Mouse (Mus musculus) adrenal gland, postnatal 25 days (tissue): ENCODE results near the gene Spc24. TPM values are rescaled to one million over a fixed set of nuclear protein-coding genes. Genes with fewer than 3 reads are reported as not detected.
A peak's percentile ranks its signal among the peaks of the same experiment; 100 is the strongest.
"Not testable (repeated sequence)": the region's sequence is repeated elsewhere in the genome, so short reads cannot be mapped to it uniquely, and the experiment has no call there.

Source experiments
- DNase-seq: peaks from one replicate; pipeline ENCODE4 v3.0.0; 2021; ENCODE audit warnings: mixed read lengths
- total RNA-seq: library from RNA; stranded (reverse); gene quantifications from 2 replicates; pipeline ENCODE4 v1.2.3, GENCODE M21; 2021

The Spc24 gene
- total RNA-seq, 1 experiment from 2014 or later = 5.6 TPM

DNA sequence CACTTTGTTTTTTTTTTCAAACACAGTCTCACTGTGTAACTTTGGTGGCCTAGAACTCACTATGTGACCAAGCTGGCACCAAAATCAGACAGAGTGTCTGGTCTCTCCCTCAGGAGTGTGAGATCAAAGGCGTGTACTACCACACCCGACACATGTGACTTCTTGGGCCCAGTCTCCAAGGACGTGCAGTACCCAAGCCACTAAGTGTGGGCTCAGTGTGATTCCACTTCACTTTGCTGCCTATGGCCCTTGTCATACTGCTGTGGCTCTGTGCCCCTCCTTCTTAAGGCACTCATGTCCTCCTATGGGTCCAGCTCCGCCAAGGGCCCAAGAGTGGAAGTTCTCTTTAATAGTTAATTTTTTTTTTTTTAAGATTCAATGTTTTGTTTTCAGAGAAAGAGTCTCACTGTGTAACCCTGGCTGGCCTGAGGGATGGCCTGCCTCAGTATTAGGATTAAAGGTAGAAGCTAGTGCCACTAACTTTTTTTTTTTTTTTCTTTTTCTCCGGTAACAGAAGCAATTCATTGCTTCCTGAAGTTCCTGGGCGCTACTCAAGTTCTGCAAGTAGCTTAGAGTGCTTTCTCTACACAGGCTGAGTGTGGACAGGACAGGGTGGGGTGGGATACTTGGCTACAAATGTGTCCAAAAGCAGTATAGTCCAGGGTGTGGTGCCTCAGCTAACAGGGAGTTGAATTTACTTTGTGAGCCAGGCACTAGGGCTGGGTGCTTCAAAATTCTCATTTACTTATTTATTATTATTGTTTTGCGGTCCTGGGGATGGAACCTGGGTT is 24.6 kb upstream of the Spc24 start:
- DNase-seq = no peak

- no peak for DNase-seq
Measured at GRCm38 (mm10) chr9:21781657-21782468, 21.8 kb upstream of the Spc24 start.

DNA sequence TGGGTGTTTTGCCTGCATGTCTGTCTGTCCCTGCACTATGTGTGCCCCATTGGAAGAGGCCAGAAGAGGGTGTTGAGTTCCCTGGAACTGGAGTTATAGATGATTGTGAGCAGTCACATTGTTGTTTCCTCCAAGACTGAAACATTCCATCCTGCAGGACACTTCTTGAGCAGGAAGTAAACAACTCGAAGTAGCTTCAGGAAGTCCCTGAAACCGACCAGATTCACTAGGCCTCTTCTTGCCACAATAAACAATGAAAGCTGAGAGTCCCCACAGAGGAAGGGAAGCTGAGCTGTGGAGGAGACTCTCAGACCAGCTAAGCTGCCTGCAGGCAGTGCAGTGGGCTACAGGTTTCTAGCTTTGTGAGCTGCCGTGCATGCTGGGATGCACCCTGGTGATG is 17.6 kb upstream of the Spc24 start:
- DNase-seq = no peak

- DNase-seq = no peak
Measured at GRCm38 (mm10) chr9:21774353-21774752, 14.2 kb upstream of the Spc24 start.

DNA sequence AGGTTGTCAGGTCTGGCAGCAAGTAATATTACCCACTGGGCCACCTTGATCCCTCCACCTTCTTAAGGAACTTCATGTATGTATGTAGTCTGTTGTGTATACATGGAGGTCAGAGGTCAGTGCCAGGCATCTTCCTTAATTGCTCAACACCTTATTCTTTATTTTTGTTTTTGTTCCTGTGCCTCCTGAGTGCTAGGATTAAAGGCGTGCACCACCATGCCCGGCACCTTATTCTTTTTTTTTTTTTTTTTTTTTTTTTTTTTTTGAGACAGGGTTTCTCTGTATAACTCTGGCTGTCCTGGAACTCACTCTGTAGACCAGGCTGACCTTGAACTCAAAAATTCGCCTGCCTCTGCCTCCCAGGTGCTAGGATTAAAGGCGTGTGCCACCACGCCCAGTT is 13.3 kb upstream of the Spc24 start:
- DNase-seq = not testable (repeated sequence)

DNA sequence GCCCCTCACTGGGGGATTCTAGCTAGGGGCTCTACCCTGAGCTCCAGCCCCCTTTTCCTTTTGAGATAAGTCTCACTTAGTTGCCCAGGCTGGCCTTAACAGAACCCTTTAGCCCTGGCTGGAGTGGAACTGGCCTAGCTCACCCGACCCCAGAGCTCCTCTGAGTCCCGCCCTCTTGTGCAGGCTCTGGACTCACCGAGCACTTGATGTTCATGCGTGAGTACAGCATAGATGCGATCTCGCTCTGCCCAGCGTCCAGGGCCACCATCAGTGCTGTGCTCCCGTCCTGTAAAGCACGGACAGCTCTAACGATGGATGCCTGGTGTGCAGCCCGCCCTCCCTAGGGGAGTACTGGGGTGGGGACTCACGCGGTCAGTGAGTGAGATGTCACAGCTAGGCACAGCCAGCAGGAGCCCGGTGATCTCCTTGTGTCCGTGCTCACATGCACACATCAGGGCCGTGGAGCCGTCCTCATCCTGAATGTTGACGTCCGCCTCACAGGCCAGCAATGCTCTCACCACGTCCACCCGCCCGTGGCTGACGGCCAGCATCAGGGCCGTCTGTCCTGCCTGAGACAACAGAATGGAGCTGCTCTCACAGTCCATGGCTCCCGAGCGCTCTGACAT is 9.6 kb upstream of the Spc24 start:
- no peak for DNase-seq

DNA sequence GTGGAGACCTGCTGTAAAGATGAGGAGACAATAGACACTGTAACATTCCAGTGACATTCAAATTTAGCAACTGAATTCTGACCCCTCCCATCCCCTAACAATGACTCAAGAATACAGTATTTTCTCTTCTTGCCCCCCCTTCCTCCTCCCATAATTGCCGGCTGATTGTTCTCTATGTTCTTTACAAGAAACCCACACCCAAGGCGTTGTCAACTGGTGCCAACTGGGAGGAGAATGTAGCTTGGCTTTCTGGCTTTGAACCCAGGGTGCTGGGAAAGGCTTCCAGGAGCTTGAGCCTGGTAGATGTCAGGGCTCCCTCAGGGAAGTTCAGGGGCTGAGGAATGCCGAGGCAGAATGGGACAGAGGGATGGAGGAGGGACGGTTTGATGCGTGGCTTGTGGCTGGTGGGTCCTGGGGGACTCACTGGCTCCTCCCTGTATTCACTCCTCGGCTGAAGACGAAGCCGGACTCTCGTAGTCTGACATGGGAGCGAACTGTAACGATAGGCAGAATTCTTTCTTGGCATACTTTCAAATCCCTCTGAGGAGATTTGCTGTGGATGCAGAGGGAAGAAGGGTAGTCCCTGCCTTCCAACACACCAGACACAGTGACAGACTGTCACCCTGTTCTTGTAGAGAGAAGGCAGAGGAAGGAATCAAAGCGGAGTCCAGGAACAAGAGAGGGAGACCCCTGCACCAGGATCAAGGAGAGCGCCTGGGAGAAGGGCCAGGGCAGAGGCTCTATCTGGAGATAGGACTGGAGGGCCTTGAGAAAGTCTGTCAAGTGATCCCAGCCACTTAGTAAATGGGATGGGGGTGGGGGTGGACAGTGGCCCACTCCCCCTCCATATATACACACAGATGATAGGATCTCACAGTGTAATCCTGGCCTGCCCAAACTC is 8.7 kb upstream of the Spc24 start:
- no peak for DNase-seq

DNA sequence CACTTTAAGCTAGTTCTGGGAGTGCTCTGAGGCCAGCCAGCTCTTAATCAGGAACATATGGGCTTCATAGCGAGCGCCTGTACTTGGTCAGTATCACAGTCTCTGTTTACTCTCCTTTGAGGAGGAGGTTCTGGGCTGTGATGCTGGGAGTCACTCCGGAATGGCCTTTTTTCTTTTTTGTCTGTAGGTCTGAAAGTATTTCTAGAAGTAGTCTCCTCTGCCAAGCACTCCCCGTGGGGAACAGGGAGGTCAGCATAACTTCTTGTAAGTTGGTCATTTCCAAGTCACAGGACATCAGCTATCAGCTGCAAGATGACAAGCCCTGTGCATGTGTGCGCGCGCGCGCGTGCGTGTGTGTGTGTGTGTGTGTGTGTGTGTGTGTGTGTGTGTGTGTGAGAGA is 7.8 kb upstream of the Spc24 start:
- no peak for DNase-seq

- DNase-seq = no peak
Measured at GRCm38 (mm10) chr9:21764084-21764999, 4.2 kb upstream of the Spc24 start.

GRCm38 (mm10) chr9:21762135-21762534 is 2.0 kb upstream of the Spc24 start:
- DNase-seq = no peak

- DNase-seq = no peak
Measured at GRCm38 (mm10) chr9:21759718-21760117, 385 bp downstream of the Spc24 start.

DNA sequence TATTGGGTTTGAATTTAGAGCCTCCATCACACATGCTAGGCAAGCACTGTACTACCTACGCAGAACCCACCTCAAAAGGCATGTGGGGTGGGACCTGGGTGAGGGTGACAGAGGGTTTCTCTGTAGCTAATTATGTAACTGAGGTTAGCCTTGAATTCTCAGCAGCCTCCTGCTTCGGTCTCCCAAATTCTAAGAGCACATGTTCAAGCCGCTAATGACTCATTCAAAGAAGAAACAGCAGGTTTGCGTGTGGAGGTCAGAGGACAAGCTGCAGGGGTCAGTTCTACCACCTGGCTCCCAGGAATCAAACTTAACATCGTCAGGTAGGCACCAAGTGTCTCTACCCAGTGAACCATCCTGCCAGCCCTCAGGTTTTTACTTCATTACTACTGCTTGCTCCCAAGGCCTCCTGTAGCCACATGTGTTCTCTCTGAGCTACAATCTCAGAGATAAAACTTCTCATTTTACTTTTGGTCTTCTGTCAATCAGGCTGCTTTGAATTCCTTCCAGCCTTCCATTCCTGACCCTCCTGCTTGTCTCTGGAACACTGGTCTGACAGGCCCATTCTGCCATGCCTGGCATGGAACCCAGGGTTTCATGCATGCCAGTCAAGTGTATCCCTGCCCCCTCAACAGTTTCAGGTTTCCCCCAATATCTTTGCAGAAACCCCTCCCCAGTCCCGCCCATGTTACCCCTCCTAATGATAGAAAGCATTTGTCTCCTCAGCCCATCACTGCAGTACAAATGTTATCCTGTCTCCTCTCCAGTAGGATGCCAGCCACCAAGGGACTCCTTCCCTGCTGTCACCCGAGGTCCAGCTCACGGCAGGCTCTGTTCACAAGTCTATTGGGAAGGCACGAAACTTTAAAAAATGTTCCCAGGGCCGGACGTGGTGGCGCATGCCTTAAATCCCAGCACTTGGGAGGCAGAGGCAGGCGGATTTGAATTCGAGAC is 1.2 kb downstream of the Spc24 start:
- DNase-seq = no peak

DNA sequence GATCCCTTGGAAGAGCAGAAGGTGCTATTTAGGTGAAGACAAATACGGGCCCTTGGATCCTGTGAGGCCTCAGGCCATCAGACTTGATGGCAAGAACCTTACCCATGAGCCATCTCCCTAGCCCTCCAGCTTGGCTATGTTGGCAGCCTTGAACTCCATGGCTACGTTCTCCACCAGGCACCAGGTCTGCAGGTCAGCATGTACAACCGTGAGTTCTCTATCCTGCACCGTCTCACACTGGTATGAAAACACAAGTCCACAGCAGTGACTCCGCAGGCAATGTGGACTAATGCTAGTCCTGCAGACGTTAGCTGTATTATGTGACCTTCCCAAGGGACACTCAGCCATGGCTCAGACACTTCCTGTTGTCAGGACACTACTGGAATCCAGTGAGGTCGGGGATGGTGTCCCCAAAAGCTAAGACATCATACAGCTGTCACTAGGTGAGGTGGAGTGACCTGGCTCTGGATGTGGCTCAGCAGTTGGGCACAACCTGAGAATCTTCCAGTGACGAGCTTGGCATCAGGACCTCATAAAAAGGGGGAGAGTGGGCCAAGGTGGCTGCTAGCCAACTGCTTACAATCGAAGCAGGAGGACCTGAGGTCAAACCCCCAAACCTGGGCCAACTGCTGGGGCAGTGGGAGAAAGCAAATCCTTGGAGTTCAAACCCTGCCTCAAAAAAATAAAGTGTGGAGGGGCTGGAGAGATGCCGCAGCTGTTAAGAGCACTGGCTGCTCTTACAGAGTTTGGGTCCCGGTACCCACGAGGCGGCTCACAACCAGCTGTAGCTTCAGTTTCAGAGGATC is 5.4 kb downstream of the Spc24 start:
- no peak for DNase-seq

GRCm38 (mm10) chr9:21754003-21754402 is 6.1 kb downstream of the Spc24 start:
- peak; percentile 88 for DNase-seq

DNA sequence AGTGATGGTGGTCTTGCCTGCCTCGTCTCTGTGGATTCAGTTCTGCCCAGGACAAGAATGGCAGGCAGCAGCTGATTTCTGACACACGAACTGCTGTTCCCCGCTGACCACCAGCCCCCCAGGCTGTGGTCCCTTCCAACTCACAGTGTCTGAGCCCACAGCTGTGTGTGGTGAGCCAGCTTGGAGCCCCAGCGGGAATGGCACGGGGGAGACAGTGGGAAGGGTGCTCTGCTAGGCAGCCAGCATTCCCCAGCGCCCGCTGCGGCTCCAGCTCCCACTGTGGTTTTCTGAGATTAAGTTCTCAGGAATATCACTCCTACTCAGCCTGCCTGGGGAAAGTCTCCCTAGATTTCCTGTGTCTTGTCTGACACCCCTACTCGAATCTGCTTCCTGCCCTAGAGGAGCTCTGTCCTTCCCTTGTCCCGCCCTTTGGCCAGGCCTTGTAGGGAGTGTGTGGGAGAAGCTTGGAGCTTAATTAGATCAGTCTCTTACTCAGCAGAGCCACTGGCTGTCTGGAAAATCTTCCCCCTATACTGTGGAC is 7.8 kb downstream of the Spc24 start:
- no peak for DNase-seq

DNA sequence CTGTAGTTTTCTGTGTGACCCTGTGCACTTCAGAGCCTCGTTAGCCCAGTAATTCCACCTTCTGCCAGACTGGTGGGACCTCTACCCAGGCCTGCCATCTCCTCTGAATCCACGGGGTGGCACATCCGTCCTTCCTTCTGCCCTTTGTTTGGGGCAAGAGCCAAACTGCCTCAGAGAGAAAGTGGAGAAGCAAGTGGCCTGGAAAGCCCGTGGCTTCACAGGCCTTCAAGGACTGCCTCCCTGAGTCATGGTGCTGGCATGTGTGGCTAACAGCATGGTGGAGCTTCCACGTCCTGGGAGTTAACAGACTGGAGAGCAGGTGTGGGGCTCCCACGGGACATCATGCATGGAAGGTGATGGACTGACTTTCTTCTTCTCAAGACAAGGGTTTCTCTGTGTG is 8.8 kb downstream of the Spc24 start:
- DNase-seq = peak; percentile 62

GRCm38 (mm10) chr9:21750370-21750769 is 9.7 kb downstream of the Spc24 start:
- no peak for DNase-seq

- DNase-seq = no peak
Measured at GRCm38 (mm10) chr9:21749382-21750118, 10.6 kb downstream of the Spc24 start.
